Mouse (Mus musculus): ENCODE results near the gene 9130230L23Rik. TPM values are rescaled to one million over a fixed set of nuclear protein-coding genes. Genes with fewer than 3 reads are reported as not detected.
"Not testable (repeated sequence)": the region's sequence is repeated elsewhere in the genome, so short reads cannot be mapped to it uniquely, and the experiment has no call there.

Gene 9130230L23Rik
- polyA plus RNA-seq, 1 experiment from 2014 or later: 0.44 TPM

DNA sequence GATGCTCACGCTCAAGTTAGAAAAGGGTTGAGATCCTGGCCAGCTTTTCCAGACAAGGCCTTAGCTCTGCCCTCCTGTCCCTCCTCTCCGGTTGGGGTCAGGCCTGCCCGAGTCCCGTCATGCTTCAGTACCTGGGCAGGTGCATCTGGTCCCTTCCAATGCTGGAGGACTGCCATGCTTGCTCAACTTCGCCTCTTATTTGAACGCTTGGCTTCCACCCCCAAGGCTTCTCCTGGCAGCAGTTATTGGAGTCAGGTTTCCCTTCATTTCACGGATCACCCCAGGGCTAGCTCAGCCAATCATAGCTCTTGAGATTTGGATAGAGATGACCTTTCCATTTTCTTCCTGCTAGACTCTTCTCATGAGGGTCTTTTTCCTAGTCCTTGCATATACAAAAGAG lies 4.0 kb downstream of the 9130230L23Rik start:
- Histone ChIP-seq H3K9me3 (no peaks in the 10 kb centered on the region), H3K36me3 (no peaks in the 10 kb centered on the region), H3K27ac (no peak overlapping the region), H3K4me3 (no peak overlapping the region), H3K4me1 (replicated peaks) (no peaks in the 10 kb centered on the region; the same call in 1 of the 2 replicates), H3K9ac (no peak overlapping the region), H3K4me2 (no peak overlapping the region), H3K27me3 (no peaks in the 10 kb centered on the region)
- ATAC-seq (ENCODE audit: low FRiP score): no peak
- 86% methylated on average over 7 of the region's 7 CpGs for WGBS

DNA sequence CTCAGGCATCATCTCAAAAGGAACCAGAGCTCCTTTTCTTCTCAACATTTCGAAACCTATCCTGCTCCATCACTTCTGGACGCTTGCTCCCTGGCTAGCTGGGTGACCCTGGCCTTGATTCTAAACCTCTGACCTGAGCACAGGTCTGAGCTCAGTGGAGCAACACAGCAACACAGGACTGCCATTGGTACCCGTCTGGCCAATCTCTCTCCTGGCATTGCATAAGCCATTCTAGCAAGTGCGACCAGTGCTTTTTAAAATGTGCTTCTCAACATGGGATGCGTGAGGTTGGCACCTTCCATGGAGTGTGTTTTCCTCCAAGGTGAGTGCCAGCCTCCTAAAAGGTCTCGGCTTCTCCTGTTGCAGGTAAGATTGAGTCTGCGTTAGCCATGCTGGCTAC lies 5.0 kb downstream of the 9130230L23Rik start:
- Histone ChIP-seq H3K9me3 (no peaks in the 10 kb centered on the region), H3K27me3 (no peaks in the 10 kb centered on the region), H3K36me3 (no peaks in the 10 kb centered on the region), H3K27ac (no peak overlapping the region), H3K4me1 (replicated peaks) (no peaks in the 10 kb centered on the region; the same call in 1 of the 2 replicates), H3K4me2 (no peak overlapping the region), H3K4me3 (no peak overlapping the region), H3K9ac (no peak overlapping the region)
- ATAC-seq (ENCODE audit: low FRiP score): no peak
- 94% methylated on average over 7 of the region's 7 CpGs for WGBS

DNA sequence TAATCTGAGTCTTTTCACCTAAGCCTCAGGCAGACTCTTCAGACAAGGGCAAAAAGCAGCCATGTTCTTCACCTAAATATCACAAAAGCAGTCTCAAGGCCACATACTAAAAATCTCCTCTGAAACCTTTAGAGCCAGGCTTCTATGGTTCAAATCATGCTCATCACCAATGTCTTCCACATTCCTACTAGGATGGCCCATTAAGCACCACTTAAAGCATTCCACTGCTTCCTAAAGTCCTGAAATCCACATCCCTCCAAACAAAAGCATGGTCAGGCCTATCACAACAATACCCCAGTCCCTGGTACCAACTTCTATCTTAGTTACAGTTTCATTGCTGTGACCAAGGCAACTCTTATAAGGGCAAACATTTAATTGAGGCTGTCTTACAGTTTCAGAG lies 6.3 kb downstream of the 9130230L23Rik start:
- no peak for ATAC-seq (ENCODE audit: low FRiP score)
- Histone ChIP-seq H3K4me1 (replicated peaks) (no peaks in the 10 kb centered on the region; the same call in 1 of the 2 replicates), H3K36me3 (no peaks in the 10 kb centered on the region), H3K4me3 (no peak overlapping the region), H3K4me2 (no peak overlapping the region), H3K9ac (no peak overlapping the region), H3K27ac (no peak overlapping the region), H3K27me3 (no peaks in the 10 kb centered on the region), H3K9me3 (no peaks in the 10 kb centered on the region)

DNA sequence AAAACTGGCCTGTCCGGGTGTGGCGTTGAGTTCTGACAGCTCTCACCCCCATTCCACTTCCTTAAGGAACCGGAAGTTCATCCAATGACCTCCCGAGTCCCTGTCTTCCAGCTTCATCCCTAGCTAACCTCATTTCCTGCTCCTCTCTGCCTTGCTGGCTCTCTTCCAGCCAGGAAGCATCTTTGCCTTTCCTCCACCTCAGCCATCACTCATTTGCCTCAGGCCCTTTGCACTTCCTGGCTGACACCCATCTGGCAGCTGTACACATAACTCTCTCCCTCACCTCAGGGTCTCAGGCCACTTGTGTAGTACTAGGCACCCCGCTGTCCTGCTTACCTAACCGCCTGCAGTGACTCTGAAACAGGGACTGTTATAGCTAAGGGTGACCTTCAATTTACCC lies 9.4 kb downstream of the 9130230L23Rik start:
- Histone ChIP-seq H3K9me3 (no peaks in the 10 kb centered on the region), H3K27me3 (no peaks in the 10 kb centered on the region), H3K4me3 (no peak overlapping the region), H3K27ac (no peak overlapping the region), H3K9ac (no peak overlapping the region), H3K4me1 (replicated peaks) (no peaks in the 10 kb centered on the region; the same call in 1 of the 2 replicates), H3K4me2 (no peak overlapping the region), H3K36me3 (no peaks in the 10 kb centered on the region)
- ATAC-seq (ENCODE audit: low FRiP score): no peak
- 89% methylated on average over 6 of the region's 6 CpGs for WGBS

DNA sequence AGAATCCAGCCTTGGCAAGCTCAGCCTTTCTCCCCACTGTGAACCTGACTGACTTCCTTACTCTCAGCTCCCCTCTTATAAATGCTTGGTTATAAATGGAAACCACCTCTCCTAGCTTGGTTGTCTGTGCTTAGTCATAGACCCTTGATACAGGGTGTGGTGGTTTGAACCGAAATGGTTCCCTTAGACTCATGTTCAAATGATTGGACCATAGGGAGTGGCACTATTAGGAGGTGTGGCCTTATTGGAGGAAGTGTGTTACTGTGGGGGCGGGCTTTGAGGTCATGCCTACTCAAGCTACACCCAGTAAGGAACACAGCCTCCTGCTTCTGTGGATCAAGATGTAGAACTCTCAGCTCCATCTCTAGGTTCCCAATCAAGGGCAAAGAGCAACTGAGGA lies 12.9 kb downstream of the 9130230L23Rik start:
- Histone ChIP-seq H3K27me3 (no peaks in the 10 kb centered on the region), H3K4me2 (no peak overlapping the region), H3K9ac (no peak overlapping the region), H3K4me3 (no peak overlapping the region), H3K4me1 (replicated peaks) (no peaks in the 10 kb centered on the region; the same call in 1 of the 2 replicates), H3K9me3 (no peaks in the 10 kb centered on the region), H3K27ac (no peak overlapping the region), H3K36me3 (no peaks in the 10 kb centered on the region)
- WGBS: 89% methylated on average over 2 of the region's 2 CpGs
- no peak for ATAC-seq (ENCODE audit: low FRiP score)

DNA sequence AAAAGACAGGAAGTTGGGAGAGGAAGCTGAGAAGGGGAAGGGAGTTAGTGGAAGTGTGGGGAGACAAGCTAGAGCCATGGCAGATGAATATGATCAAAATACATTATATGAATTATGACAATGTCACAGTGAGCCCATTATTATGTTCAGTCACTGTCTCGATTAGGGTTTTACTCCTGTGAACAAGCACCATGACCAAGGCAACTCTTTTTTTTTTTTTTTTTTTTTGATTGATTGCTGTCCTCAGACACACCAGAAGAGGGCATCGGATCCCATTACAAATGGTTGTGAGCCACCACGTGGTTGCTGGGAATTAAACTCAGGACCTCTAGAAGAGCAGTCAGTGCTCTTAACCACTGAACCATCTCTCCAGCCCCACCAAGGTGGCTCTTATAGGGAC lies 17.1 kb downstream of the 9130230L23Rik start:
- H3K4me1 ChIP-seq (replicated peaks); H3K4me3 ChIP-seq; H3K27ac ChIP-seq; ATAC-seq (ENCODE audit: low FRiP score); H3K9ac ChIP-seq; H3K4me2 ChIP-seq; H3K36me3 ChIP-seq; H3K9me3 ChIP-seq; H3K27me3 ChIP-seq: not testable (repeated sequence)
- WGBS: 73% methylated on average over 3 of the region's 3 CpGs

DNA sequence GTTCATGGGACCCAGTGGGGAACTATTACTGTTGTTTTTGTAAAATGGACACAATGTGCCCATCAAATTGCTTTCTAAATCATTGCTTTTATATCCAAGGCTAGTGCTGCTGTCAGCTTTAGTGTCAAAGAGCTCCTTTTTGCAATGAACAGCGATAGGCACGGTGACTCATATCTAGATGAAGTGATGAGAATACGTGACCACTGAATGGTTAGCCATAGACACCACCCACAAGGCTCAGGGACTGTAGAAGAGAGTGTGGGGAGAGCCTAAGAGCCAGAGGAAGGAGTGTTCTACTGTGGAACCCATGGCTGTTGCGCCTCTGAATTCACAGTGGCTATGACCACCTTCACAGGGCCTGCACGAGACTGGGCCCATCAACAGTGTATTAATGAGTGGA lies 17.7 kb downstream of the 9130230L23Rik start:
- Histone ChIP-seq H3K27ac (no peak overlapping the region), H3K9ac (no peak overlapping the region), H3K4me2 (no peak overlapping the region), H3K36me3 (no peaks in the 10 kb centered on the region), H3K4me1 (replicated peaks) (no peaks in the 10 kb centered on the region), H3K4me3 (no peak overlapping the region), H3K27me3 (no peaks in the 10 kb centered on the region), H3K9me3 (no peaks in the 10 kb centered on the region)
- no peak for ATAC-seq (ENCODE audit: low FRiP score)
- WGBS: 92% methylated on average over 5 of the region's 5 CpGs

DNA sequence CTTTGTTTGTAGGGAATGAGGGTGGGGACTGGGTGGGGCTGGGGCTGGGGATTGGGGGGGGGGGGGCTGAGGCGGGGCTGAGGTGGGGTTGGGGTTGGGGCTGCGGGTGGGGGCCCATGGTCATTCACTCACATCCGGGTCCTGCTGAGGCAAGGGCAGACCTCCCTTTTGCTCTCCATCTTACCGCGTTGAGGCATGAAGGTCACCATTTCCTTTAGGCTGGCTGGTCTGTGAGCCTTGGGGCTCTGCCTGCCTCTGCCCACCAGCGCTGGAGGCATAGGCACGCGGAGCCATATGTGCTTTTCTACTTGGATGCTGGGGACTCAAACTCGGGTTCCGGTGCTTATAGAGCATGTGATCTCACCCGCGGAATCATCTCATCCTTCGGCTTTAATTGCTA lies 28.4 kb downstream of the 9130230L23Rik start:
- Histone ChIP-seq H3K4me2 (no peak overlapping the region), H3K27ac (no peak overlapping the region), H3K4me3 (no peak overlapping the region), H3K27me3 (no peaks in the 10 kb centered on the region), H3K9me3 (no peaks in the 10 kb centered on the region), H3K9ac (no peak overlapping the region), H3K36me3 (no peaks in the 10 kb centered on the region), H3K4me1 (replicated peaks) (no peaks in the 10 kb centered on the region)
- 91% methylated on average over 13 of the region's 13 CpGs for WGBS
- no peak for ATAC-seq (ENCODE audit: low FRiP score)

DNA sequence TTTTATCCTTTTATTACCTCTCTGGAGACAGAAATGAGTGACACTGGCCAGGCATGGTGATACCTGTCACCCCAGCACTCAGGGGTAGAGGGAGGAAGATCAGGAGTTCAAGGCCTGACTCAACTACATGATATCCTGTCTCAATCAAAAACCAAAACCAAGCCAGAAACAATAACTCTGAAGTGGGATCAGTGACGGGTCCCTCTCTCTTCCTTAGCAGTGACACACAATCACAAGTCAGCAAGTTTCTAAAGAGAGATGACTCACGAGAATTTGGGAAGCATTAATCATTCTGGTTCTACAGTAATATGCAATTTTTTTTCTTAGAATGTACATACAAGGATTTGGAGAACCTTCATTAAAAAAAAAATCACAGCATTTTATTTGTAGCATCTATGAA lies 30.9 kb downstream of the 9130230L23Rik start:
- Histone ChIP-seq H3K27me3 (no peaks in the 10 kb centered on the region), H3K9me3 (no peaks in the 10 kb centered on the region), H3K4me1 (replicated peaks) (no peaks in the 10 kb centered on the region), H3K36me3 (no peaks in the 10 kb centered on the region), H3K27ac (no peak overlapping the region), H3K9ac (no peak overlapping the region), H3K4me3 (no peak overlapping the region), H3K4me2 (no peak overlapping the region)
- WGBS: 72% methylated on average over 2 of the region's 2 CpGs
- ATAC-seq (ENCODE audit: low FRiP score): no peak

DNA sequence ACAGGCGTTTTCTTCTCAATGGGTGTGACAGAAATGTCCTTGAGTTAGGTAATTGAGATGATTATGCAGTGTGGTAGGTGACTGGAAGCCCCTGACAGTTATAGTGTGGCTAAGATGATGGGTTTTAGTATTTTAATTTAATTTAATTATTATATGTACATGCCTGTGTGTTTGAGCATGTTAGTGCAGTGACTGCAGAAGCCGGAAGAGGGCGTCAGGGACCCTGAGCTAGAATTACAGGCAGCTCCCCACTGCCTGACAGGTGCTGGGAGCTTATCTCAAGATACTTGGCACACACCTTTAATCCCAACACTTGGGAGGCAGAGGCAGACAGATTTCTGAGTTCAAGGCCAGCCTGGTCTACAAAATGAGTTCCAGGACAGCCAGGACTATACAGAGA lies 36.1 kb downstream of the 9130230L23Rik start:
- Histone ChIP-seq H3K36me3 (no peaks in the 10 kb centered on the region), H3K9me3 (no peaks in the 10 kb centered on the region), H3K4me2 (no peak overlapping the region), H3K27me3 (no peaks in the 10 kb centered on the region), H3K4me3 (no peak overlapping the region), H3K4me1 (replicated peaks) (no peaks in the 10 kb centered on the region), H3K27ac (no peak overlapping the region), H3K9ac (no peak overlapping the region)
- no peak for ATAC-seq (ENCODE audit: low FRiP score)
- 93% methylated on average over 3 of the region's 3 CpGs for WGBS

DNA sequence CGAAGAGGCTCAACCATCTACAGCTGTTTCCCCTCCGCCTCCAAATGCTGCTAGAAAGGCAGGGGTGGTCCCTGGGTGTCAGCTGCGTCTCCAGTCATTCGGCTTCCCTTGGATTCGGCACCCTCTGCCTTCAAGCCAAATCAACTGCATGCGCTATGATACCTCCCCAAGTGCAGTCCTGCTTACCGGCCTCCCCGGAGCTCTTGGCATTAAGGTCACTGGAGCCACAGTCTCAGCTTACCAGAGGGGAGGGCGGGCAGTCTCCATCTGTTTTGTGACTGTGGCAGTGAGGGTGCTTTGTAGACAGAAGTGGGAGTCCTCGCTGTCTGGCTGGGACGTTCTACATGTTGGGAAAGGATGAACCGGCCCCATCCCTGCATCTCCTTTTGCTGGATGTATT lies 37.0 kb downstream of the 9130230L23Rik start:
- no peaks in the 10 kb centered on the region for H3K4me1 ChIP-seq (replicated peaks)
- 58% methylated on average over 12 of the region's 12 CpGs for WGBS
- H3K9me3 ChIP-seq: no peaks in the 10 kb centered on the region
- no peak overlapping the region for H3K4me3 ChIP-seq
- no peaks in the 10 kb centered on the region for H3K27me3 ChIP-seq
- no peak overlapping the region for H3K27ac ChIP-seq
- no peaks in the 10 kb centered on the region for H3K36me3 ChIP-seq
- no peak overlapping the region for H3K4me2 ChIP-seq
- H3K9ac ChIP-seq: no peak overlapping the region
- no peak for ATAC-seq (ENCODE audit: low FRiP score)

DNA sequence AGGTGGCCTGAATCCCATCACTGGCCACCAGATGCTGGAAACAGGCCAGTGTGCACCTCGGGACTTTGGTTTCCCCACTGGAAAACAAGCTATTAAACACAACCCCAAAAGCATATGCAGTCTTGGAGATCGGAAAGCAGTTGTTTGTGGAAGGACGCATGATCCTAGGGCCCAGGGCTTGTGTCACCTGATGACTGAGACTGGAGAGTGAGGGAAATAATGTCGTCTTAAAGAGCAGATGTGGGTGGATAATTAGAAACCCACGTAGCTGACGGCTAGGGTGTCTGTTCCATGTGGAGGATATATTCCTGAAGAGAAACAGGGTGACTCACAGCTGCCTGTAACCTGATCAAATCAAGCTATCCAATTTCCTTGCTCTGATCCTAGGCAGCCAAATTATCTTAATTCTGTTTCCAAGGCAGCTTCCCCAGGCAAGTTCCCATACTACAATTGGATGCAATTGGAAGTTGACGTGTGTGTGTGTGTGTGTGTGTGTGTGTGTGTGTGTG lies 38.3 kb downstream of the 9130230L23Rik start:
- Histone ChIP-seq H3K4me1 (replicated peaks) (no peaks in the 10 kb centered on the region), H3K27ac (no peak overlapping the region), H3K36me3 (no peaks in the 10 kb centered on the region), H3K4me3 (no peak overlapping the region), H3K9me3 (no peaks in the 10 kb centered on the region), H3K27me3 (no peaks in the 10 kb centered on the region), H3K4me2 (no peak overlapping the region), H3K9ac (no peak overlapping the region)
- no peak for ATAC-seq (ENCODE audit: low FRiP score)
- 72% methylated on average over 7 of the region's 7 CpGs for WGBS

DNA sequence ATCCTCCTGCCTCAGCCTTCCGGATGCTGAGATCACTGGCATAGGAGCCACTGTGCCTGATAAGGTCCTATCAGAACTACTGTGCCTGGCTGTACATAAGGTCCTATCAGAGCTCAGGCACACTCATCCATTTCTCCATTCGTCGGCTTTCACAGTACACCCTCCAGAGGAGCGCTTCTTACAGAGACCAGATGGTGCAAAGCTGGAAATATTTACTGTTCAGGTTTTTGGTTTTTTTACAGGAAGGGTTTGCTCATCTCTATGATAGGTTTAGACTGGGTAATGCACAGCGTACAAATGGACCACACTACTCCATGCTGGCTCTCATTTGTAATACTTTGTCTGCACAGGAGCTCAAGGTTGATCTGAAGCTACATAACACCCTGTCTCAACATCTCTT lies 40.8 kb downstream of the 9130230L23Rik start:
- Histone ChIP-seq H3K27me3 (no peaks in the 10 kb centered on the region), H3K9ac (no peak overlapping the region), H3K27ac (no peak overlapping the region), H3K36me3 (no peaks in the 10 kb centered on the region), H3K4me2 (no peak overlapping the region), H3K4me1 (replicated peaks) (no peaks in the 10 kb centered on the region), H3K4me3 (no peak overlapping the region), H3K9me3 (no peaks in the 10 kb centered on the region)
- ATAC-seq (ENCODE audit: low FRiP score): no peak
- WGBS: 95% methylated on average over 5 of the region's 5 CpGs

DNA sequence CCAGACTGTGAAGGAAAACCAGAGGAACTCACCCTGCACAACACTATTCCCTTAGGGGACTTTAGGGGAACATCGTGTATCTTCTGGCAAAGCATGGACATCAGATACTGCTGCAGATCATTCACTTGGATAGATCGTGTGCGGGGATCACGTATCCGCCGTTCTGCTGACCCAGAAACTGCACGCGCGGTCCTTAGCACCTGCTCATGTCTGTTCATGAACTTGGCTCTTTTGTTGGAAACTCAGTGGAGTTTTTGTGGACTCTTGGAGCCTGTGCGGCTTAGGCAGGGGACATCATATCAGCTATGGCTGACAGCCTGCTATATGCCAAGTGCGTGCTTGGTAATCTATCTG lies 43.5 kb downstream of the 9130230L23Rik start:
- peaks cover 5% of the 10 kb centered on the region for H3K4me1 ChIP-seq (replicated peaks)
- H3K36me3 ChIP-seq: no peaks in the 10 kb centered on the region
- no peak overlapping the region for H3K4me3 ChIP-seq
- H3K27me3 ChIP-seq: no peaks in the 10 kb centered on the region
- H3K9me3 ChIP-seq: no peaks in the 10 kb centered on the region
- no peak overlapping the region for H3K9ac ChIP-seq
- ATAC-seq (ENCODE audit: low FRiP score): no peak
- no peak overlapping the region for H3K27ac ChIP-seq
- no peak overlapping the region for H3K4me2 ChIP-seq
- WGBS: 91% methylated on average over 11 of the region's 11 CpGs

All from hindbrain, embryonic 13.5 days (tissue).